Mouse (Mus musculus) neural tube, embryonic 13.5 days (tissue): ENCODE measurements around the gene Mpv17l. TPM values are rescaled to one million over a fixed set of nuclear protein-coding genes. Genes with fewer than 3 reads are reported as not detected.
"Not testable (repeated sequence)": the region's sequence is repeated elsewhere in the genome, so short reads cannot be mapped to it uniquely, and the experiment has no call there.

Source experiments
- ATAC-seq: fragments of 200-750 bp; cut with Nextera tagmentation; 2 replicates; pipeline ENCODE4 v1.8.0; 2017; ENCODE audit warnings: low read depth, mild to moderate bottlenecking, moderate TSS enrichment, moderate library complexity
- H3K27ac ChIP-seq: fragments of 300-500 bp; sonication (generic); replicated peaks from 2 replicates; pipeline ENCODE4 v1.5.1; 2015; ENCODE audit warnings: moderate library complexity, mild to moderate bottlenecking, inconsistent platforms
- H3K27me3 ChIP-seq: fragments of 300-500 bp; sonication (generic); 2 replicates; pipeline ENCODE4 v1.6.1; 2015; ENCODE audit warnings: mild to moderate bottlenecking, inconsistent platforms
- H3K36me3 ChIP-seq: fragments of 300-500 bp; sonication (generic); 2 replicates; pipeline ENCODE4 v1.6.1; 2015; ENCODE audit warnings: mild to moderate bottlenecking, inconsistent platforms
- H3K4me1 ChIP-seq: fragments of 300-500 bp; sonication (generic); replicated peaks from 2 replicates; pipeline ENCODE4 v1.6.1; 2015; ENCODE audit warnings: inconsistent platforms
- H3K4me2 ChIP-seq: fragments of 300-500 bp; sonication (generic); 2 replicates; pipeline ENCODE4 v1.6.1; 2015; ENCODE audit warnings: inconsistent platforms, mild to moderate bottlenecking, moderate library complexity
- H3K4me3 ChIP-seq: fragments of 300-500 bp; sonication (generic); 2 replicates; pipeline ENCODE4 v1.5.1; 2015; ENCODE audit warnings: mild to moderate bottlenecking, inconsistent platforms
- H3K9ac ChIP-seq: fragments of 300-500 bp; sonication (generic); 2 replicates; pipeline ENCODE4 v1.6.1; 2015; ENCODE audit warnings: moderate library complexity, mild to moderate bottlenecking, inconsistent platforms
- H3K9me3 ChIP-seq: fragments of 300-500 bp; sonication (generic); 2 replicates; pipeline ENCODE4 v1.6.1; 2016; ENCODE audit warnings: inconsistent platforms
- WGBS: fragments of 180-500 bp; shearing (Covaris S2); methylation state at CpG from one replicate; pipeline ENCODE4 v1.1.7; 2015; 5-methylcytosine and 5-hydroxymethylcytosine counted together
- polyA plus RNA-seq: library from polyadenylated mRNA; unstranded; fragments of >200 nt; fragmentation: Nextera tagmentation; extraction: Ambion mirVana; gene quantifications from 2 replicates; pipeline ENCODE4 v1.2.1, GENCODE M21; 2015

Mpv17l gene
- polyA plus RNA-seq = 17.2 and 17.7 TPM in 2 replicates

DNA sequence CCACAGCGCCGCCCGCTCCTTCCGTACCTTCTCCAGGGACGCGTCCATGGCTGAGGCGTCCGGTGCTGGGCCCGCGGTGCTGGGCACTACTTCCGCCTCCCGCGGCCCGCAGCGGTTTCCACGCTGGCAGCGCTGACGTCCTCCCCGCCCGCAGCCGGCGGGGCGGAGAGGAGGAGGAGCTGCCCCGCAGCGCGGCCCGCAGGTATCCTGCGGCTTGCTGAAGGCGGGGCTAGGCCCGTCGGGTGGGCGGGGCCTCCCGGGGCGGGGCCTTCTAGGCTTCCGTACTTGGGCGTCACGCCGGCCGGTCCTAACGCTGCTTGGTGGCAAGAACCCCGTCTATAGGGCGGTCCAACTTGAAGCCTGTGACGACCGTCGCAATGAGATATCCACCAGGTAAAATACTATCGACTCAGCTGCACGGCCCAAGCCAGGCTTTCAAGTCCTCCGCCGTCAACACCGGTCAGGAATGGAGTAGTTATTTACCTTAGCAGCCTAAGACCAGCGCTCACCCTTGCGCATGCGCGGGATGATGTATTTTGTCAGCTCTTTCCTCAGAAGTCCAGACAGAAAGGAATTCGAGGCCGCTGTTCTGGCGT lies at the start of gene Mpv17l, which contains the start of gene Pdxdc1:
Gene Mpv17l, plus strand, starts transcription at position 274 of the 596 bp plus-strand sequence.
Gene Pdxdc1, minus strand, starts transcription at position 244 of the 596 bp plus-strand sequence.
- peak; percentile 97 for ATAC-seq
- H3K36me3 ChIP-seq = no peaks in the 10 kb centered on the region
- peak within 1 kb of the TSS; percentile 92 for H3K4me3 ChIP-seq
- H3K4me2 ChIP-seq = peak within 1 kb of the TSS; percentile 82
- peak within 1 kb of the TSS; percentile 92 for H3K27ac ChIP-seq
- H3K27me3 ChIP-seq = no peaks in the 10 kb centered on the region
- no peaks in the 10 kb centered on the region for H3K9me3 ChIP-seq
- under 1% methylated on average over 34 of the region's 57 CpGs for WGBS
- peaks cover 19% of the 10 kb centered on the region for H3K4me1 ChIP-seq
- H3K9ac ChIP-seq = peak within 1 kb of the TSS; percentile 94

DNA sequence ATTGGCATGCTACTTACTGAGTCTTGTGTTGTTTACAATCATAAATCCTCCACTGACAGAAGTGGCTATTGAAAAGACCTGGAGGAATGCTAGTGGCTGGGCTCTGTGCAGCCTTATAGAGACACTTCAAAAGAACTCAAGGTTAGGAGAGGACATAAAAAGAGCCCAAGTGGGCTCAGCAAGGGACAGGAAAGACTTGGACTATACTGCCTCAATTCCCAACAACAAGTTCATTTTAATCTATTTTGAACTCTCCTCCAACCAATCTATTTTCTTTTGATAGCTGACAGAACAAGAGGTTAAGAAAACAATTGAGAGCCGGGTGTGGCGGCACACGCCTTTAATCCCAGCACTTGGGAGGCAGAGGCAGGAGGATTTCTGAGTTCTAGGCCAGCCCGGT lies 49.1 kb upstream of the Mpv17l start:
- peaks cover 49% of the 10 kb centered on the region for H3K36me3 ChIP-seq

DNA sequence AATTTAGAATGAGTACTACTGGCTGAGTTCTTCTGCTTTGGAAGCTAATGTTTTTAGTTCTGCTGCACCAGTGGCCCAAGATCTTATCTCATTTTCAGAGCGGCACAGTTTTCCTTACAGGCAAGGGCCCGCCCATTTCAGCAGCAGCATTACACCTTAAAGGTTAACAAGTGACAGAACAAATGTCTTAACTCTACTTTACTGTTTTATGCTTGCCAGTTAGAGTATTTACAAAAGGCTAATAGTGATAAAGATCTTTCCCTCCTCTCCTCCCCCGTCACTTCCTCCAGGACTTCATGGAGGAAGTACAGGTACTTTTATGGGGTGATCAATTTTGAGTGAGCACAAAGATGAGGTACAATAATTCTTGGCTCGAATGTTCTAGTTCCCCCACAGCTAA lies 36.9 kb upstream of the Mpv17l start:
- 81% methylated on average over 4 of the region's 4 CpGs for WGBS
- no peak for ATAC-seq
- no peak overlapping the region for H3K27ac ChIP-seq
- no peaks in the 10 kb centered on the region for H3K27me3 ChIP-seq
- peaks cover 10% of the 10 kb centered on the region; the same call in 1 of the 2 replicates for H3K4me1 ChIP-seq
- no peak overlapping the region for H3K4me3 ChIP-seq
- no peak overlapping the region for H3K4me2 ChIP-seq
- H3K36me3 ChIP-seq = peaks cover 32% of the 10 kb centered on the region
- no peak overlapping the region for H3K9ac ChIP-seq
- H3K9me3 ChIP-seq = no peaks in the 10 kb centered on the region

More for the DNA sequence above, 49.1 kb upstream of the Mpv17l start:
- Histone ChIP-seq H3K9ac (no peak overlapping the region), H3K9me3 (no peaks in the 10 kb centered on the region), H3K27ac (no peak overlapping the region), H3K27me3 (no peaks in the 10 kb centered on the region), H3K4me3 (no peak overlapping the region), H3K4me1 (no peaks in the 10 kb centered on the region), H3K4me2 (no peak overlapping the region)
- ATAC-seq = no peak
- WGBS = 97% methylated on average over 4 of the region's 4 CpGs

DNA sequence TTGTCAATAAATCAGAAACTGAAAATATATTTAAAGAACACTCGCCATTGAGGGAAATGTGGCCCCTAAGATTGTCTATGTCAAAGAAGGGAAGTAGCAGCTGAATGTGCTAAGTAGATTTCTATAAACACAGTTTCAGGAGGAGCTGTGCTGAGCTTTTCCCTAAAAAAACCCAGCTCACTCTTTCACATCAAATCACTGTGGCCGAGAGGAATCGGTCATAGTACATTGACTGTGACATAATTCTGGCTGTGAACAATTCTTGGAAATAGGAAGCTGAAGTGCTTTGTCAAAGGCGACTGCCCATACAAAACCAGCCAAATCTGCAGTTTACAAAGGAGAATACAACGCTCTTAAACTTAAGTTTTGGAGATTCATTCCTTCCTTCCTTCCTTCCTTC lies 36.3 kb upstream of the Mpv17l start:
- Histone ChIP-seq H3K27ac (no peak overlapping the region), H3K4me3 (no peak overlapping the region), H3K27me3 (no peaks in the 10 kb centered on the region), H3K4me1 (peaks cover 10% of the 10 kb centered on the region; the same call in 1 of the 2 replicates), H3K4me2 (no peak overlapping the region), H3K9ac (no peak overlapping the region), H3K36me3 (peaks cover 32% of the 10 kb centered on the region), H3K9me3 (no peaks in the 10 kb centered on the region)
- ATAC-seq = no peak
- WGBS = 89% methylated on average over 5 of the region's 5 CpGs

DNA sequence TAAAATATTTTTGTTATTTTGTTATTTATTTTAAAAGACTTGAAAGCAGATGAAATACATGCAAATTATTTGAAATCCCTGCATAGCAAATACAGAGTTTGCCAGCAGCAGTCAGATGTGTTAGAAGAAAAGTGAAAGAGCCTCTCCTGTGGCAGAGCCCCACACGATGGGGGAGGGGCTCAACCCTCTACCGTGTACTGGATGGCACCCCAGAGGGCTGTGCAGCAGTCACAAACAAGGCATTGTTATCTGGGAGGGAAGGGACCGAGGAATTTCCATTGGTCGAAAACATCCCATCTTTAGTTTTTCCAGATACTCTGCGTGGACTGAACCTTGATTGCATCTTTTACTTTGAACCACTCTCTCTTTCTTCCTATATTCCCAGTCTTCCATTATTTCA lies 35.6 kb upstream of the Mpv17l start:
- H3K27me3 ChIP-seq, H3K9me3 ChIP-seq, H3K4me1 ChIP-seq: not testable (repeated sequence)
- H3K36me3 ChIP-seq = peaks cover 37% of the 10 kb centered on the region
- 11% methylated on average over 5 of the region's 5 CpGs for WGBS
- 0 out of 2 replicates have a peak overlapping the region, but pooled peaks have one; percentile 61 for H3K9ac ChIP-seq
- peak overlapping the region; percentile 78 for H3K27ac ChIP-seq
- ATAC-seq = peak; percentile 94
- peak overlapping the region; percentile 52 for H3K4me2 ChIP-seq
- peak overlapping the region; percentile 32 for H3K4me3 ChIP-seq

DNA sequence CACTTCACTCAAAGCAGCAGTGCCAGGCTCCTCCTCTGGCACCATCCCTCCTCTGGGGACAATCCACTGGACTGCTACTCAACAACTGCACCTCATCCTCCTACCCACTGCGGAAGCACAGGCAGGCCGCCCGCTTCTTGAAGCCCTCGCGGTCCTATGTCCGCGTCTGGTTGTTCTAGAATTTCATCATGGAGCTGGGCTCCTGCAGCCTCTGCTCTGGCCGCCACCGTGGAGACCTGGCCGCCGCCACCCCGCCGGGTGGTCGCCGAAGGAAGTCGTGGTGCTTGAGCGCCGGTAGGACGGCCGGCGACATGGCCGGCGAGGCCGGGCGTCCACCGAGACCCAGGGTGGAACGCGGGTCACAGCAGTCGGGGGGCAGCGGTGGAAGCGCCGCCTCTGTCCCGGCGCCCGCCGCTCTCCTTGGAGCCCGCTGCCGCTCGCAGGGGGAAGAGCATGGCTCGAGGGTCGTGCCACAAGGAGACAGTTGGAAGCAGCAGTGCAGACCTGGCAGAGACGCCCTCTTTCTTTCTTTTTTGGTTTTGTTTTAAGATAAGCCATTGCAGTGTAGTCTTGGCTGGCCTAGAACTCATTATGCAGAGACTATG lies 34.9 kb upstream of the Mpv17l start:
- peak; percentile 92 for ATAC-seq
- 5% methylated on average over 42 of the region's 42 CpGs for WGBS
- Histone ChIP-seq H3K36me3 (peaks cover 31% of the 10 kb centered on the region), H3K4me2 (peak overlapping the region; percentile 52), H3K4me1 (peaks cover 10% of the 10 kb centered on the region; the same call in 1 of the 2 replicates), H3K9ac (peak overlapping the region; percentile 61), H3K27ac (peak overlapping the region; percentile 78), H3K4me3 (peak overlapping the region; percentile 32), H3K27me3 (no peaks in the 10 kb centered on the region), H3K9me3 (no peaks in the 10 kb centered on the region)

DNA sequence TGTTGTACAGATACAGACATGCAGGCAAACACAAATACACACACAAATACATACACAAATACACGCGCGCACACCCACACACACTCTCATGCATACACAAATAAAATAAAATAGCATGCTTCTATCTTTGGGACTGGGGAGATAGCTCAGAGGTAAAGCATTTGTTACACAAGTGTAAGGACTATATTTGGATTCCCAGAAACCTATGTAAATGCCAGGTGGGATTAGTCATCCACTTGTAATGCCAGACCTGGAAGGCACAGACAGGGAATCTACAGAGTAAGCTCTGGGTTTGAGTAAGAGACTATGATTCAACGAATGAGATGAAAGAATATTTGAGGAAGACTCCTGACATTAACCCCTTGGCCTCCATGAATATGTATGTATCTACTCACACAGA lies 27.5 kb upstream of the Mpv17l start:
- Histone ChIP-seq H3K4me1 (no peaks in the 10 kb centered on the region), H3K4me3 (no peak overlapping the region), H3K27me3 (no peaks in the 10 kb centered on the region), H3K4me2 (no peak overlapping the region), H3K9me3 (no peaks in the 10 kb centered on the region), H3K9ac (no peak overlapping the region), H3K36me3 (peaks cover 54% of the 10 kb centered on the region), H3K27ac (no peak overlapping the region)
- WGBS = 95% methylated on average over 4 of the region's 4 CpGs
- ATAC-seq = no peak

DNA sequence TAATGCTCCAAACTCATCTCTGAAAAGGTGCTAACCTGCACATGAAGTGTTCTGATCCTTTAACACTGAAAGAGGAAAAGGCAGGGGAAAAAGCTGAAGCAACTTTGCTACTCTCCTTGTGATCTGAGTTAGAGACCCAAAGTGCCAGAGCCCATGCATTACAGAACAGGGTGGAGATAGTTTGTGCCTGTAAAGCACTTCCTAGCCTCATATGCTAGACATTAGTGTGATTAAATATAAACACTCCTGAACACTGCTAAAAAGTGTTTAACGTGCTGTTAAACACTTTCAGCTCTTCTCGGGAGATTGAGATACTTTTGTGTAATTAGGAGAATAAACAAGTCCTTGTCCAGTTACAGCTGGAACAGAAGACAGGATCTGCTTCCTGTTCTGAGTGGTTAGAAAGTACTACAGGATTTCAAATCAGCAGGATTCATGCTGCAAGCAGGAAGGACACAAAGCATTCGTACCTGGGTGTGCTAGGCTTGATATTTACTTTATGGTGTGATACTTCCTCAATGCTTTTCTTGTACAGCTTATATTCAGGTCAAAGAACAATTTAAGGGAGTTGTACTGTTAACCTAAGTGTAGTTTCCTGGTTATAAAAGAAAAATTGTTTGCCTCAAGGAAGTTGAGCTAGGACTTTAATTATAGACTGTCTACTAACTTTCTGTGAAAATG lies 19.7 kb upstream of the Mpv17l start:
- no peaks in the 10 kb centered on the region for H3K4me1 ChIP-seq
- H3K36me3 ChIP-seq = peaks cover 20% of the 10 kb centered on the region
- ATAC-seq = no peak
- no peak overlapping the region for H3K27ac ChIP-seq
- H3K4me2 ChIP-seq = no peak overlapping the region
- H3K9ac ChIP-seq = no peak overlapping the region
- H3K9me3 ChIP-seq = no peaks in the 10 kb centered on the region
- WGBS = 72% methylated on average over 3 of the region's 3 CpGs
- H3K27me3 ChIP-seq = no peaks in the 10 kb centered on the region
- H3K4me3 ChIP-seq = no peak overlapping the region

DNA sequence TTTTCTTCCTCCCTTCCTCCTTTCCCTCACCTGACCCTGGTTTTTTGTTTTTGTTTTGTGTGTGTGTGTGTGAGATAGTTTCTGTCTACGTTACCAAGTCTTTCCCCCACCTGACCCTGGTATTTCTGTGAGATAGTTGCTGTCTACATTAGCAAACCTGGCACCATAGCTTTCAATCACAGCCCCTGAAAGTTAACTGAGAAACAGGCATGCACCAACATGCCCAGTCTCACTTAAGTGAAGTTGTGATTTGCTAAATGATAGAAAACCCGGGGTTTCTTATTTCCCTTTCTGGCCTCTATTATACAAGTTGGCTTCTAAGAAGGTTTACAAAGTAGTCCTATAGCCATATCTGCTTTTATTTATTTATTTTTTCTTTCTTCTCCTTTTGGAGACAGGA lies 12.5 kb upstream of the Mpv17l start:
- 93% methylated on average over 2 of the region's 2 CpGs for WGBS

DNA sequence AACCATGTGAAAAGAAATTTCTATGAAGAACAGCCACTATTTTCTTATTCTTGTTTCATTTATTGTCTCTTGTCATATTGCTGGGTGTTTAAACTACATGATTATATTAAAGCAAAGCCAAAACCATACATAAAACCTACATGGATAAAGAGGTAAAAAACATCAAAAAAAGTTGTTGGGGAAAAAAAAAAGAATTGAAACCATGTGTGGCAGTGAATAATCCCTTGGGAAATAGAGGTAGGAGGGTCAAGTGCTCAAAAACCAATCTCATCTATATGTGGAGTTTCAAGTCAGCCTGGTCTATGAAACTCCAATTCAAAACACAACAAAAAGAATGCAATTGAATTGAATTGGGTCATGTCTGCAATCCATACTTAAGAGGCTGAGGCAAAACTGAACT lies 10.1 kb upstream of the Mpv17l start:
- H3K27me3 ChIP-seq = no peaks in the 10 kb centered on the region
- no peak for ATAC-seq
- no peaks in the 10 kb centered on the region for H3K9me3 ChIP-seq
- H3K4me3 ChIP-seq = no peak overlapping the region
- H3K36me3 ChIP-seq = no peaks in the 10 kb centered on the region
- no peak overlapping the region for H3K27ac ChIP-seq
- no peak overlapping the region for H3K4me2 ChIP-seq
- H3K4me1 ChIP-seq = no peaks in the 10 kb centered on the region
- no peak overlapping the region for H3K9ac ChIP-seq

More for the DNA sequence above, 12.5 kb upstream of the Mpv17l start:
- no peak overlapping the region for H3K4me2 ChIP-seq
- H3K4me3 ChIP-seq = no peak overlapping the region
- H3K27ac ChIP-seq = no peak overlapping the region
- H3K27me3 ChIP-seq = no peaks in the 10 kb centered on the region
- ATAC-seq = no peak
- no peaks in the 10 kb centered on the region for H3K36me3 ChIP-seq
- H3K4me1 ChIP-seq = no peaks in the 10 kb centered on the region
- no peak overlapping the region for H3K9ac ChIP-seq
- no peaks in the 10 kb centered on the region for H3K9me3 ChIP-seq

DNA sequence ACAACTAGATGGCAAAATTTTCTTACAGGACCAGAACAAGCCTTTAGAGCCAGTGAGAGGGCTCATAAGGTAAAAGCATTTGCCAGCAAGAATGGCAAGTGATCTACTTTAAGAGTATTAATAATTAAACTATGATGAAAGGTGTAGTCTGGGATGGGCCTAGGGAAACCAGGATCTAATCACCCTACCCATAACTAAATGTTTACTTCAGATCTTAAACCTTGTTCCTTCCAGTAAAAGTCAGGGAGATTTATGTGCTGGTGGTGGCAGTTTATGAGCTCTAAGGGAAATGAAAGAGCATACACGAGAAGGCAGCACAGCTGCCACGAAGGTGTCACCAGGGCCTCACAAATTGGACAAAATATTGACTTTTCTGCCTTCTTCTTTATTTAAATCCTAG lies 8.9 kb upstream of the Mpv17l start:
- WGBS = 47% methylated on average over 2 of the region's 2 CpGs
- H3K4me2 ChIP-seq = no peak overlapping the region
- no peak overlapping the region for H3K4me3 ChIP-seq
- H3K9ac ChIP-seq = no peak overlapping the region
- no peaks in the 10 kb centered on the region for H3K27me3 ChIP-seq
- H3K9me3 ChIP-seq = no peaks in the 10 kb centered on the region
- no peak overlapping the region for H3K27ac ChIP-seq
- no peaks in the 10 kb centered on the region for H3K36me3 ChIP-seq
- no peak for ATAC-seq
- no peaks in the 10 kb centered on the region for H3K4me1 ChIP-seq

DNA sequence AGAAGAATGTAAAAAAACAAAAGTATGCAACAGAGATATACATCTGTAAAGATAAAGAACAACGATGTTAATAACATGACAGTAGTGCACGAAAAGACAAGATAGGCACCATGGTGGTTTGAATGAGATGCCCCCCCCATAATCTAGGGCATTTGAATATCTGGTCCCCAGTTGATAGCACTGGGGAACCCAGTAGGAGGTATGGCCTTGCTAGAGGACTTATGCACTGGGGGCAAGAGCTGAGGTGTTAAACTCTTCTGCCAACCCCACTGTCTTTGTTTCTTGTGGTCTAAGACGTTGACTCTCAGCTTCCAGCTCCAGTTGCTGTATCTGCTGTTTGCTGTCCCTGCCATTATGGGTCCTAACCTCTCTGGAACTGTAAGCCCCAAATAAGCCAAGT lies 7.2 kb upstream of the Mpv17l start:
- Histone ChIP-seq H3K4me2 (no peak overlapping the region), H3K4me1 (no peaks in the 10 kb centered on the region), H3K4me3 (no peak overlapping the region), H3K9ac (no peak overlapping the region), H3K36me3 (no peaks in the 10 kb centered on the region), H3K27ac (no peak overlapping the region), H3K27me3 (no peaks in the 10 kb centered on the region), H3K9me3 (no peaks in the 10 kb centered on the region)
- 92% methylated on average over 3 of the region's 3 CpGs for WGBS
- no peak for ATAC-seq
